Mouse (Mus musculus) kidney, adult 2 months (tissue): ENCODE measurements at regions not wholly inside any gene's neighbourhood (a gene's known extent, or its start where the extent isn't known, plus 50 kb on each side); places are given as distances from the start of the nearest gene placed in this dataset.

Experiments used
- CTCF ChIP-seq: fragments of 200-500 bp; conservative IDR thresholded peaks from 2 replicates; pipeline ENCODE4 v1.5.1; 2011; ENCODE audit warnings: low read depth, mild to moderate bottlenecking, control low read depth, low read length, moderate library complexity, mixed read lengths; ENCODE audit not compliant: insufficient read depth, insufficient read length
- POLR2A ChIP-seq: fragments of 200-500 bp; IDR thresholded peaks from one replicate; pipeline ENCODE4 v1.6.1; 2011; ENCODE audit warnings: low read depth, low read length, control low read depth

DNA sequence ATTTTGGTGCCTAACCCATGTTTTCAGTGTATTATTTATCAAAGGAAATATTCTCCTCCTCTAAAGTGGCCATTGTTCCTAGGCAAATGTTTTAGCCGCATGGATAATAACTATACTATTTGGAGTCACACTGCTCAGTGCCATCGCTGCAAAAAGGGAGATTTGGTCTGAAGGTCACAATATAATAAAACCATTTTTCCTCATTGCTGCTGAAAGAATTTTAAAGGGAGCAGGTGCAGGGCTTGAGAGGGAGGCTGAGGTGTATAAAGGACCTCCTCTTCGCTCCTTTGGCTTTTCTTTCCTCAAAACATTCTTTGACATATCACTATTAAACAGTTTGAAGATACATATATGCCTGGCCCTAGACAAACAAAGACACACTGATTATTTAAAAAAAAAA lies 435.9 kb upstream of the Sox9 start:
- TF ChIP-seq POLR2A (no peak), CTCF (no peak)
